Mouse (Mus musculus) brown adipose tissue, adult 24 weeks (tissue): ENCODE measurements around the gene Msi2. TPM values are rescaled to one million over a fixed set of nuclear protein-coding genes. Genes with fewer than 3 reads are reported as not detected.

Experiments
- H3K27ac ChIP-seq: fragments of 200-500 bp; replicated peaks from 2 replicates; pipeline ENCODE4 v1.5.1; 2012; ENCODE audit warnings: low read depth, mild to moderate bottlenecking, low read length
- H3K4me1 ChIP-seq: fragments of 200-500 bp; 2 replicates; pipeline ENCODE4 v1.6.1; 2012; ENCODE audit warnings: low read length, mixed read lengths; ENCODE audit not compliant: control insufficient read depth, insufficient read depth, insufficient read length
- H3K4me3 ChIP-seq: fragments of 200-500 bp; 2 replicates; pipeline ENCODE4 v1.5.1; 2012; ENCODE audit warnings: low read depth, mild to moderate bottlenecking, low read length, moderate library complexity; ENCODE audit not compliant: insufficient read depth
- polyA plus RNA-seq: library from polyadenylated mRNA; stranded (reverse); fragments of >200 nt; gene quantifications from 2 replicates; pipeline ENCODE4 v1.2.4, GENCODE M21; 2012; ENCODE audit not compliant: missing spikeins, insufficient read depth, insufficient read length

Msi2 gene
- polyA plus RNA-seq, 1 experiment: 57.2 TPM

DNA sequence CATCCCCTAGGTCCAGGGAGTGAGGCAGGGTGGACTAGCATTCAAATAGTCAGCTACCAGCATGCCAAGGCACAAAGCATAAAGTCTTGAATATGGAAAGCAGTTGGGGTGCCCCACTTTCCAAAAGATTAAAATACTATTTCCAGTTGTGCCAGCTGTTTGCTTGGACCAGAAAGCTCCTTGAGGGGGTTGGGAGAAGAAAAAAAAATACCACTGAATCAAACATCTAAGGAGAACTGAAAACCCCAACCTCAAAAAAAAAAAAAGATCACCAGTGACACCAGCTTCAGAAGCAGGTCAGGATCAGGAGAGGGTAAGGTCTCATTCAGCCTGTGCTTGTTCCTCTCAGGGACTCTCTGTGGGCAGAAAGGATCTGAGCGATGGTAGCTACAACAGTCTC is 108.2 kb downstream of the Msi2 start:
- Histone ChIP-seq H3K4me1 (peaks cover 14% of the 10 kb centered on the region), H3K27ac (no peak overlapping the region), H3K4me3 (no peak overlapping the region)

DNA sequence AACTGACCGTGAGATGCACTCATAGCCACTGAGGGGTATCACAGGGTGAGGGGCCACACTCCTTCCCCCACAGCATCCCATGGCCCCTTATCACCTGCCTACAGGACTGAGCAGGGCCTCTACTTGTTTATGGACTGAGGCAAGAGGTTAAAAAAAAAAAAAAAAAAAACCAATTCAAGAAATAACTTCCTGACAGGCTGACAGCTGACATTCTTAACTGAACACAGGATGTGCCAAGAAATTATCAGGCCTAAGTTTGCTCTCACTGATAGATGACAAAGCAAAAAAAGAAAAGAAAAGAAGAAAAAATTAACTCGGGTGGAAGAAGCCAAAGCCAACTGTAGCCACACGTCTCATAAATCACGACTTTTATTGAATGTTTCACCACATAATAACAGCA is 109.7 kb downstream of the Msi2 start:
- H3K4me1 ChIP-seq: peaks cover 15% of the 10 kb centered on the region
- H3K27ac ChIP-seq: no peak overlapping the region

DNA sequence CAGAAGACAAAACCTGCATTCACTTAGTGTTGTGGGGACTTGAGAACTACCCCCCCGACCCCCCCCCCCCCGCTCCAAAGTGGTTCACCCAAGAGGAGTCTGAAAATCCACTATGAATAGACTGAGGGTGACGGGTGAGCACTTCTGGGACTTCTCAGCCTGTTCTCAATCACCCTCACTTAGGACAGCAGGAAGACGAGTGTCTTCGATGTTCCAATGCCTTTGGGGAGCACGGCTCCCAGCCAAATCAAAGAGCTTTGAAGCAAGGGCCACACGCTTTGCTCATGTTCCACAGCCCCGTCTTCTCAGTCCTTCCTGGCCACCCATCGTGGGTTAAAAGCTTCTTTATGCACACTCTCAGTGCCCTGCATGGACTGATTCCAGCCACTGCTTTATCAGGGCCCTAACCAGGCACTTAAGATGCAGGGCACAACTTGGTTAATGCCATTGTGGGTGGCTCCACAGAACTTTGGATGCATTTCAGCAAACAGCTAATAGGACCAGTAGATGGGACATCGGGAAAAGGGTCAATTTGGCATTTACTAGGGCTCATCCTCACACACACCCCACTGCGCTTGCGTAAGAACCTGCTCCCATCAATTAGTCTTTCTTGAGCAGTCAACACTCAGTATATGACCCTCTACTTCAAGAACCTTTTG is 110.5 kb downstream of the Msi2 start:
- Histone ChIP-seq H3K27ac (no peak overlapping the region), H3K4me1 (peaks cover 13% of the 10 kb centered on the region), H3K4me3 (no peak overlapping the region)

More for the DNA sequence above, 109.7 kb downstream of the Msi2 start:
- H3K4me3 ChIP-seq: no peak overlapping the region

DNA sequence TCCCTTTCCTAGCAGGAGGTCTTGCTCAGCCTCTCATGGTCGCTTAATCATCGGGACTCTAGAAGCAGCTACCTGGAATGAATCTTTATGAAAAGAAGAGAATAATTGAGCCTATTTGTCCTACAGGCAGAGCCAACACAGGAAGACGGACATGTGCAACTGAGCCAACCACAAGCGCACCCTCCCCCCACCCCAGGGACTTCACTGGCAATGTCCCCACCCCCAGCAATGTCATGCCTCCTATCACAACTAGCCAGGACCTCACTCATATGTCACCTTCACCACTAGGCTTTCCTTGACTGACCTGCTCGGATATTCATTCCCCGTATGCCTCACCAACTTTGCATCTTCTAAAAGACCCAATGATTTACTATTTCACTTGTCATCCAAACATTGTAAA is 112.5 kb downstream of the Msi2 start:
- peaks cover 9% of the 10 kb centered on the region for H3K4me1 ChIP-seq
- no peak overlapping the region for H3K4me3 ChIP-seq
- no peak overlapping the region for H3K27ac ChIP-seq

DNA sequence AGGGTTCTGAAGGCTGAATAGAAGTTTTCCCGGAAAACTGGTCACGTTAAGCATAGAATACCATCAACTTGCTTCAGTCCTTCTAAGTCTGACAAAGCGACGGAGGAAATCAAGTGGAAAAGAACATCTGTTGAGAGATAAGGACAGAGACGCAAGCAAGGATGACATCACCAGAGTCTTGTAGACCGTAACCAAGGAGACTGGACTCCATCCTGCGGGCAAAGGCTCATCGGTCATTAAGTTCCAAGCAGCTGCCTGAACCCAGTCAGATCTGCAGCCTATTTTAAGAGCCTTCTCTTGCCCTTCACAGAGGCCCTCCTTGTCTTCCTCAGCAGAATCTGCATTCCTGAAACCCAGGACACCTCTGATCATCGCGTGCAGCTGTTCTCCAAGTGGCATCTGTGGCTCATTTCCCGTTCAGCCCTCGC is 113.2 kb downstream of the Msi2 start:
- Histone ChIP-seq H3K27ac (no peak overlapping the region), H3K4me3 (no peak overlapping the region), H3K4me1 (peaks cover 9% of the 10 kb centered on the region)

DNA sequence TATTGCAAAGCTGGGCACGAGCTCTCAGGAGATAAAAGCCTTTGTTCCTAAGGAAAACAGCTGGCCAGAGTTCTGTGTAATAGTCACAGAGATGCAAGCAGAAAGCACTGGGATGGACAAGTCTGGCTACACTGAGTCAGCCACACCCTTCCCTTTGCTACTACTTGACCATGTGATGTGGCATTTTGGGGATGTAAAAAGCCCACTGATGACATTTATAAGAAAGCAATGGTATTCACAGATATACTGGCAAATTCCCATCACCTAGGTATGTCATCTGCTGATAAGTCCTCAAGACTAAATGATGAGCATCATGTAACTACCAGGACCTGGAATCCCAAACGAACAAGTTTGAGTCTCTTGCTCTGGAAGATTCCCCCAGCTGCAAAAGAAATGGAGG is 113.7 kb downstream of the Msi2 start:
- Histone ChIP-seq H3K4me3 (no peak overlapping the region), H3K27ac (no peak overlapping the region), H3K4me1 (peaks cover 9% of the 10 kb centered on the region)

DNA sequence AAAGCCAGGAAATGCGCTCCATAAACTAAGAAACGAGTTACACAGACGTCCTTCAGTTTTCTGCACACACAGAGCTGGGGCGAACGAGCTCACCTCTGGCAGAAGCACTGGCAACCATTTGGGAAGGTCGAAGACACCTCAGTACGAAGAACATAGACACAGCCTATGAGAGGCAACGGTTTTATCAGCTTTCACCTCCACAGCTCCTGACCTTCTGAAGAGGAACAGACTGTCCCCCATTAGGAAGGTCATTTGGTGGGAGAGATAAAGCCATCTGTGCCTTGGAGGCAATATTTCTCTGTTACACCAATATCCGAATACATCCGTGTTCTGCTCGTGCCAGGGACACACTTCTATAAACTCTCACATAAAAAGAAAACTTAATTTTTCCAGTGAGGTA is 114.9 kb downstream of the Msi2 start:
- Histone ChIP-seq H3K4me1 (peaks cover 9% of the 10 kb centered on the region), H3K4me3 (no peak overlapping the region), H3K27ac (no peak overlapping the region)

DNA sequence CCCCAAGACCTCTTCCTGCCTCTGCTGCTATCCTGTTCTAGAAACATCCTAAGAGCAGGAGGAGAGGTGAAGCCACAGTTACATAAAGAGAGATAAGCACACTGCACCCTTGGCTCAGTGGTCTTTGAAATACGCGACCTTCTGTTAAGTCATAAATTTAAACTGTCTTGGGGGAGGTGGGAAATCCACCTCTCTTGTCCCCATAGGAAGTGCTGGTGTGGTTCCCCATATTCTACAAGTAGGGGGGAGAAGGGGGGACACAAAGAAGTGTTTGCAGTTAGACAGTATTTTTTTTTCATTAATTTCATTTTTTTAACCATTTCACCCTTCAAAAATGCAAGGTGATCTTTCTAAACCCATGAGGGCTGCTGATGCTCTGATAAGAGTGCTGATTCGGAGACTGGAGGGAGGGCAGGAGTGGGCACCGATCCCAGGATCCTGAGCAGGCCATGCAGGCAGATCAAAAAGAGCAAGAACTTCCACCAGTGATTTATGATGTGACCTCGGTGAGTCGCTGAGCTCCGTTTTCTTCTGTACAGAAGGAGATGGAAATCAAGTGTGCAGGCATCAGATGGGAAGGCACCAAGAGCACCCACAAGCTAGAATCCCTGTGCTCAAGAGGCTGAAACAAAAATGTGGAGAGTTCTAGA is 115.7 kb downstream of the Msi2 start:
- no peak overlapping the region for H3K4me3 ChIP-seq
- H3K4me1 ChIP-seq: peaks cover 14% of the 10 kb centered on the region
- no peak overlapping the region for H3K27ac ChIP-seq

DNA sequence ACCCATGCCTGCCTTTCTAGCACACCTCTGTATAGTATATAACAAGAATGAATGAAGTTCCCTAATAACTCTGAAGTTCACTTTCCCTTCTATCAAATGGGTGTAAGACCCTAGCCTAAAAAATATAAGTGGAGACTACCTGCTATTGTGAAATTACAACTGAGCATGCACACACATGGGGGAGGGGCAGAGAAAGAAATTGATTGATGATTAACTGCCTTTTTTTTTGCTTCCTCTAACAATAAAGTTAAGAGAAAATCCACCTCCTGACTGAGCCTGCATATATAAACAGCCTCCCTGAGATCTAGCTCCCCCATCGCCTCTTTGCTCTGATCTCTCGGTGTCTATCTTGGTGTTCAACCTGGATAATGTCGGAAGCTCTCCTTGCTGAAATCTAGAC is 118.1 kb downstream of the Msi2 start:
- peaks cover 10% of the 10 kb centered on the region for H3K4me1 ChIP-seq
- H3K27ac ChIP-seq: no peak overlapping the region
- no peak overlapping the region for H3K4me3 ChIP-seq

DNA sequence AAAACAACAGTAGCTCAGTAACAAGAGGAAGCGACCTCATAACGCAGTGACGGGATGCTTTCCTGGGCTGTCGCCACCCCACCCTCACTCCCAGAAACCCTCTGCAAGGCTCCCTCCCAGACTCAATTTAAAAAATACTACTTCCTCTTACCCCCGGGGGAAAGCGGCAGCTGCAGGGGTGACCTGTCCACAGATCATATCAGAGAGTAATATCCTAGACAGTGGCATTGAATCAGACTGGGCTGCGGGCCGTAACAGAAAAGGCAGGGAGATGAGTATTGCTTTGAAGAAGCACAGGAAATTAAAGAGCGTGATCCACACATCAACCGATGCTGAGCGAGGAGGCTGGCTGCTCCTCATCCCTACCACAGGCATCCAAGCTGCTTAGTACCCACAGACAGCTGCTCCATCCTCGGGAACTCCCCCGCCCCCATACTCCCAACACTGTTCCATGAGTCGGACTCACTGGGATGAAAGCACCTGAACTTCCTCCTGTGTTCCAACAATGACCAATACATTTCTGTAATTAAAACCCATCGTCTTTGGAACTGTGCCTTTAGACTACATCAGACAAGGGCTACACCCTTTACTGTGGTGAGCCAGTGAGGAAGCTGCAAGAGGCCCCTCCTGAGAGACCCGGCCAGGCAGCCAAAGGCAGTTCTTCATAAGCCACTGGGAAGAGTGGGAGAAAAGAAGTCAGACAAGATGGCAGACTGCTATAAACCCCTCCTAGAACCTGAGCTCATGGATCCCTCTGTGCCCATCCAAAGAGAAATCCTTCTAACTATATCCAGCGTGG is 118.8 kb downstream of the Msi2 start:
- Histone ChIP-seq H3K27ac (peak overlapping the region; percentile 73), H3K4me3 (peak overlapping the region; percentile 38; the same call in 1 of the 2 replicates), H3K4me1 (peaks cover 9% of the 10 kb centered on the region; the same call in 1 of the 2 replicates)

DNA sequence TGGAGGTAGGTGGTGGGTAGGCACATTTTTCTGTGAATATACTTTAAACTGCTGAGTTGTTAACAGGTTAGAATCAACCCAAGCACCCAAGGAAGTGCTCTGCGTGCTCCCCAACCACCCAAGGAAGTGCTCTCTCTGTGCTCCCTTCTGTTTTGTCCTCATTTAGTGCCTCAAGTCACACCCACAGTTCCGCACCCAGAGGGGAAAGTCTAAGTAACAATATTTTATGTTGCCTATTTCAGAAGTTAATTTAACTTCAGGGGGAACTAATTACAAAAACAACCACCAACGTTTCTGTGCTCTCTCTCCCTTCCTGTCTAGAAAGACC is 119.5 kb downstream of the Msi2 start:
- Histone ChIP-seq H3K4me3 (no peak overlapping the region; the same call in 1 of the 2 replicates), H3K4me1 (peaks cover 9% of the 10 kb centered on the region; the same call in 1 of the 2 replicates), H3K27ac (peak overlapping the region; percentile 73)

DNA sequence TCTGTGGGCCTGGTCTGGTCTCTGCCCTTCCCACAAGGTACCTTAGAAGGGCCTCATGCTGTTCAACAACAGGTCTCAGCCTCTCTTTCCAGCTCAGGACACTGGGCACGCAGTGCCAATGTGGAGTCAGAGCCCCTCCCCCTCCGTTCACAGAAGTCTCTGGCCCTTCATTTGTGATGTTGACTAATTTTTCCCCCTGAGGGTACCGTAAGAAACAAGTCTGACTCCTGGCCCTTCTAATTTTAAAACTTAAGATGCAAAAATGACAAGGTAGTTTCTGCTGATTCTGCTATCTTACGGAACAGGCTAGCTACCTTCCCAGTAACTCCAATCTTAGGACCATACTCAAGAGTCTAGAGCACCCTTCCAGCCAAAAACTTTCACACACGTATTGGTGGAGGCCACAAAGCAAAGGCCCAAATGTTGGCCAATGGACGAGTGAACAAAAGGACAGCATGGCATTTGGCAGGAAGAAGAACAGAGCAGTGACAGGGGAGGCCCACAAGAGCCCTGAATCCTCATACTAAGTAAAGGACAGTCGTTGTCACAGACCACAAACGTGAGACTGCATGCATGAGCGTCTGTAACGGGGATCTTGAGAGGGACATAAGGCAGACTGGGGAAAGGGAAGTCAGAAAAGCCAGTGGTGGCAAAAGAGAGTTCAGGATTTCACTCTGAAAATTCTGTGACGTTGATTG is 120.0 kb downstream of the Msi2 start:
- peaks cover 9% of the 10 kb centered on the region; the same call in 1 of the 2 replicates for H3K4me1 ChIP-seq
- H3K27ac ChIP-seq: peak overlapping the region; percentile 73
- no peak overlapping the region for H3K4me3 ChIP-seq

DNA sequence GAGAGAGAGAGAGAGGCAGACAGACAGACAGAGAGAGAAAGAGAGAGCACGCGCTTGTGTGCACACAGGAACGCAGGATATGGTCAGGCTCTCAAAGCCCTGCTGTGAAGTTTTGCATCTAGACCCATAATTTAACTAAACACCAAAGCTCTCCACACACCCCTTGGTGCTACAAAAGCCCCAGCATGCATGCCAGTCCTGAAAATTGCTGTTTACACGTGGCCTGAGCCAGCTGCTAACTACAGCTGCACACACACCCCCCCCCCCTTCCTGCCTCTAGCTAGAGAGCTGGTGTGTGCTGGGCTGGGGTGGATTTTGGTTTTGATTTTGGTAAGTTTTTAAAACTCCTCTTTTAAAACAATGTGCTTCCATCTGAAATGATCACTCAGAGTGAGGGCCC is 122.7 kb downstream of the Msi2 start:
- Histone ChIP-seq H3K4me3 (no peak overlapping the region), H3K27ac (no peak overlapping the region), H3K4me1 (peaks cover 9% of the 10 kb centered on the region; the same call in 1 of the 2 replicates)

DNA sequence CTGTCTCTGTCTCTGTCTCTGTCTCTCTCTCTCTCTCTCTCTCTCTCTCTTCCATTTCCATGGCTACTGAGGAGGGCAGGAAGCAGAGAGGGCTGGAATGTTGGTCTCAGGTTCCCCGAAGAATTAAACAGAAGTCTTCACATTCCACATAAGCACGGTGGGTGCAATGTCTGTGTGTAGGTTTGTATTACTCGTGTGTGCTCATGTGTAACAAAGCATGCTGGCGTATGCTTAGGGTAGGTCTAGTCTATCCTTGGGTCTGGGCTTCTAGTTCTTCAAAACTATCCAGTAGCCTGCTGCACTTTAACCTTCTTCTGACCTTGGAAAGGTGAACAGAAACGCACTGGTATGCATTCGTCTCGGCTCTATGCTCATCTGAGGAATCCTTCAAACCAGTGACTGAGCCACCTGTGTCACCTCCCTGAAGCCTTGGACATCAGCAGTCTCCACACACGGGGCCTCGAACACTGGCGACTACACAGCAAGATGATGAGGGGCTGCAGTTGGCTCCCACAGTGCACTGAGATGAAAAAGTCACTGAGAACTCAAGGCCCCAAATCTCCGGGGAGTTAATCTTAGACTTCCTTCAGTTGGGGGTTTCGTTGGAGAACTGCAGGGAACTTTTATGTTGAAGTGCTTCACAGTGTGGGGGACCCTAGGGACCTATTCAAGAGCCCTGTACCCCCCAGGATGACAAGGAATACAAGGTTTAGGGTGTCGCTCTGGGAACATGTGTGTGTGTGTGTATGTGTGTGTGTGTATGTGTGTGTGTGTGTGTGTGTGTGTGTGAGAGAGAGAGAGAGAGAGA is 123.3 kb downstream of the Msi2 start:
- no peak overlapping the region for H3K4me3 ChIP-seq
- no peak overlapping the region for H3K27ac ChIP-seq
- H3K4me1 ChIP-seq: peaks cover 9% of the 10 kb centered on the region; the same call in 1 of the 2 replicates
